Mouse (Mus musculus) CH12.LX (cell line): Measurements from ENCODE around the gene Itgad. TPM values are rescaled to one million over a fixed set of nuclear protein-coding genes. Genes with fewer than 3 reads are reported as not detected.

Source experiments
- DNase-seq: peaks from one replicate; pipeline ENCODE4 v3.0.0-alpha.2; 2013; ENCODE audit errors: extremely low read depth
- H3K27ac ChIP-seq: 2 replicates; pipeline ENCODE4 v1.5.1; 2012; ENCODE audit warnings: low read depth, mild to moderate bottlenecking, control low read depth, moderate library complexity; ENCODE audit not compliant: insufficient read depth
- H3K27me3 ChIP-seq: replicated peaks from 2 replicates; pipeline ENCODE3; 2012; ENCODE audit warnings: inconsistent platforms
- H3K36me3 ChIP-seq, 2 experiments: replicated peaks in 1 of 2; 2 replicates each; pipeline versions ENCODE3 to v1.6.1; 2012; ENCODE audit warnings: inconsistent platforms in 1 of 2, low read length in 1 of 2, mild to moderate bottlenecking in 1 of 2, mixed read lengths in 1 of 2, moderate library complexity in 1 of 2; ENCODE audit not compliant: control insufficient read depth in 1 of 2, insufficient read depth in 1 of 2
- H3K4me1 ChIP-seq, 2 experiments: 2 replicates each; pipeline ENCODE4 v1.6.1; 2012; ENCODE audit warnings: inconsistent platforms in 1 of 2, moderate library complexity in 1 of 2; ENCODE audit not compliant: insufficient read depth in 2 of 2, control insufficient read depth in 1 of 2
- H3K4me2 ChIP-seq: 2 replicates; pipeline ENCODE4 v1.6.1; 2012; ENCODE audit warnings: low read depth, mild to moderate bottlenecking, control low read depth; ENCODE audit not compliant: poor library complexity, insufficient read depth, severe bottlenecking
- H3K4me3 ChIP-seq, 3 experiments: fragments of 150-350 bp in 1 of 3; sonication (generic) in 1 of 3; replicated peaks in 1 of 3; 2 replicates each; pipeline versions ENCODE3 to v1.5.1; 2011 to 2012; ENCODE audit warnings: low read depth in 2 of 3, low read length in 2 of 3, mild to moderate bottlenecking in 2 of 3, moderate library complexity in 2 of 3, control low read depth in 1 of 3, improper control_type of control experiment in 1 of 3, inconsistent platforms in 1 of 3, mixed read lengths in 1 of 3; ENCODE audit not compliant: poor library complexity in 1 of 3
- H3K79me2 ChIP-seq: replicated peaks from 2 replicates; pipeline ENCODE4 v1.6.1; 2012; ENCODE audit warnings: mild to moderate bottlenecking, moderate library complexity; ENCODE audit not compliant: control insufficient read depth, poor library complexity, insufficient read depth, severe bottlenecking; ENCODE audit errors: extremely low read depth
- H3K9ac ChIP-seq: 2 replicates; pipeline ENCODE4 v1.6.1; 2012; ENCODE audit warnings: low read depth, mild to moderate bottlenecking, control low read depth, moderate library complexity; ENCODE audit not compliant: insufficient read depth
- H3K9me3 ChIP-seq: replicated peaks from 2 replicates; pipeline ENCODE3; 2012; ENCODE audit warnings: low read length, inconsistent platforms, mixed read lengths
- CHD1 ChIP-seq: IDR thresholded peaks from 2 replicates; pipeline ENCODE4 v1.6.1; 2012; ENCODE audit warnings: low read depth, low read length, improper control_type of control experiment, inconsistent platforms
- CTCF ChIP-seq, 2 experiments: IDR thresholded peaks in 1 of 2; conservative IDR thresholded peaks in 1 of 2; 2 replicates each; pipeline ENCODE4 v1.5.1; 2011 to 2012; ENCODE audit warnings: low read depth in 2 of 2, low read length in 2 of 2, improper control_type of control experiment in 1 of 2, inconsistent platforms in 1 of 2, mild to moderate bottlenecking in 1 of 2, moderate library complexity in 1 of 2
- ELF1 ChIP-seq: IDR thresholded peaks from 2 replicates; pipeline ENCODE4 v1.6.1; 2014; ENCODE audit warnings: low read depth, mild to moderate bottlenecking, inconsistent platforms, low read length, improper control_type of control experiment
- HCFC1 ChIP-seq: IDR thresholded peaks from 2 replicates; pipeline ENCODE4 v1.6.1; 2012; ENCODE audit warnings: low read depth, mild to moderate bottlenecking, inconsistent platforms, low read length, improper control_type of control experiment
- IRF4 ChIP-seq: IDR thresholded peaks from 2 replicates; pipeline ENCODE4 v1.6.1; 2014; ENCODE audit warnings: low read depth, mild to moderate bottlenecking, inconsistent platforms, low read length, improper control_type of control experiment
- JUN ChIP-seq: IDR thresholded peaks from 2 replicates; pipeline ENCODE4 v1.6.1; 2011; ENCODE audit warnings: low read depth, mild to moderate bottlenecking, low read length, improper control_type of control experiment, moderate library complexity; ENCODE audit not compliant: insufficient read depth
- JUND ChIP-seq: conservative IDR thresholded peaks from 2 replicates; pipeline ENCODE4 v1.6.1; 2011; ENCODE audit warnings: low read depth, low read length, improper control_type of control experiment
- KAT2A ChIP-seq: IDR thresholded peaks from 2 replicates; pipeline ENCODE4 v1.6.1; 2012; ENCODE audit warnings: low read length, improper control_type of control experiment, inconsistent platforms; ENCODE audit not compliant: insufficient replicate concordance
- MAFK ChIP-seq: IDR thresholded peaks from 2 replicates; pipeline ENCODE4 v1.6.1; 2011; ENCODE audit warnings: low read length, improper control_type of control experiment; ENCODE audit not compliant: insufficient replicate concordance
- MAX ChIP-seq: IDR thresholded peaks from 2 replicates; pipeline ENCODE4 v1.6.1; 2011; ENCODE audit warnings: low read length, improper control_type of control experiment
- MEF2A ChIP-seq: IDR thresholded peaks from 2 replicates; pipeline ENCODE4 v1.6.1; 2014; ENCODE audit warnings: low read depth, mild to moderate bottlenecking, inconsistent platforms, low read length, improper control_type of control experiment, borderline replicate concordance
- MXI1 ChIP-seq: IDR thresholded peaks from 2 replicates; pipeline ENCODE4 v1.6.1; 2011; ENCODE audit warnings: mild to moderate bottlenecking, low read depth, low read length, improper control_type of control experiment
- MYC ChIP-seq: IDR thresholded peaks from 2 replicates; pipeline ENCODE4 v1.6.1; 2011; ENCODE audit warnings: low read depth, mild to moderate bottlenecking, improper control_type of control experiment, low read length
- NELFE ChIP-seq: IDR thresholded peaks from 2 replicates; pipeline ENCODE4 v1.6.1; 2011; ENCODE audit warnings: low read depth, low read length, improper control_type of control experiment
- PAX5 ChIP-seq: IDR thresholded peaks from 2 replicates; pipeline ENCODE4 v1.6.1; 2012; ENCODE audit warnings: low read length, inconsistent platforms, mixed read lengths
- RCOR1 ChIP-seq: conservative IDR thresholded peaks from 2 replicates; pipeline ENCODE4 v1.6.1; 2012; ENCODE audit warnings: low read depth, mild to moderate bottlenecking, inconsistent platforms, low read length, improper control_type of control experiment
- SIN3A ChIP-seq: IDR thresholded peaks from 2 replicates; pipeline ENCODE4 v1.6.1; 2012; ENCODE audit warnings: low read length, improper control_type of control experiment, inconsistent platforms
- SMC3 ChIP-seq: IDR thresholded peaks from 2 replicates; pipeline ENCODE4 v1.6.1; 2011; ENCODE audit warnings: low read depth, low read length, improper control_type of control experiment
- TBP ChIP-seq: conservative IDR thresholded peaks from 2 replicates; pipeline ENCODE4 v1.6.1; 2011; ENCODE audit warnings: low read depth, low read length, improper control_type of control experiment
- TCF12 ChIP-seq: IDR thresholded peaks from 2 replicates; pipeline ENCODE4 v1.6.1; 2014; ENCODE audit warnings: low read depth, mild to moderate bottlenecking, inconsistent platforms, low read length, improper control_type of control experiment
- UBTF ChIP-seq: IDR thresholded peaks from 2 replicates; pipeline ENCODE4 v1.6.1; 2012; ENCODE audit warnings: low read depth, mild to moderate bottlenecking, inconsistent platforms, low read length, improper control_type of control experiment, moderate library complexity
- USF1 ChIP-seq: IDR thresholded peaks from 2 replicates; pipeline ENCODE4 v1.6.1; 2014; ENCODE audit warnings: low read depth, mild to moderate bottlenecking, inconsistent platforms, low read length, improper control_type of control experiment
- USF2 ChIP-seq: conservative IDR thresholded peaks from 2 replicates; pipeline ENCODE4 v1.6.1; 2011; ENCODE audit warnings: low read depth, low read length, improper control_type of control experiment
- ZKSCAN1 ChIP-seq: IDR thresholded peaks from 2 replicates; pipeline ENCODE4 v1.6.1; 2012; ENCODE audit warnings: low read depth, inconsistent platforms, low read length, improper control_type of control experiment, borderline replicate concordance
- ZMIZ1 ChIP-seq: IDR thresholded peaks from 2 replicates; pipeline ENCODE4 v1.6.1; 2012; ENCODE audit warnings: low read depth, mild to moderate bottlenecking, inconsistent platforms, low read length, improper control_type of control experiment
- ZNF384 ChIP-seq: IDR thresholded peaks from 2 replicates; pipeline ENCODE4 v1.6.1; 2012; ENCODE audit warnings: low read depth, low read length, improper control_type of control experiment, inconsistent platforms
- dilution Hi-C: fragments of 300-500 bp; cut with MboI; formaldehyde crosslinking; loops from 2 replicates; pipeline ENCODE4 v1.14.3; 2020; ENCODE audit warnings: low sequenced_read_pairs; ENCODE audit not compliant: extremely low pct_unique_long_range_greater_than_20kb, extremely low pct_ligation_motif_present
- in situ Hi-C: fragments of 300-500 bp; cut with MboI; formaldehyde crosslinking; loops from 3 replicates; pipeline ENCODE4 v1.14.3; 2019; ENCODE audit warnings: low sequenced_read_pairs, low pct_ligation_motif_present, low pct_unique_long_range_greater_than_20kb, mixed read lengths
- polyA plus RNA-seq: library from polyadenylated mRNA; unstranded; fragments of >175 nt; gene quantifications from 2 replicates; pipeline ENCODE4 v1.2.1, GENCODE M21; 2012; ENCODE audit warnings: low read depth; ENCODE audit not compliant: insufficient read length
- total RNA-seq, 2 experiments: library from RNA; depleted of rRNA; stranded (reverse); fragments of 300-350 nt in 1 of 2; fragments of >200 nt in 1 of 2; gene quantifications; 2 replicates each; pipeline ENCODE4 v1.2.3; 2012 to 2014

Gene Itgad
- total and polyA plus RNA-seq, 3 experiments, result not detected

- Histone ChIP-seq H3K36me3 (no peaks in the 10 kb centered on the region), H3K4me3 (no peak overlapping the region), H3K4me2 (no peak overlapping the region), H3K79me2 (no peaks in the 10 kb centered on the region), H3K27me3 (no peaks in the 10 kb centered on the region), H3K27ac (no peak overlapping the region), H3K9ac (no peak overlapping the region), H3K4me1 (peaks cover 7 to 46% of the 10 kb centered on the region in 2 experiments), H3K9me3 (no peaks in the 10 kb centered on the region)
- dilution Hi-C loops (no loop called here), in situ Hi-C loops (no loop called here)
- peak; percentile 17 for DNase-seq
- TF ChIP-seq MYC, result no peak
- TF ChIP-seq ZMIZ1, result no peak
- TF ChIP-seq ELF1, result no peak
- no peak for TF ChIP-seq USF1
- TF ChIP-seq MEF2A, result no peak
- TF ChIP-seq CHD1, result no peak
- TF ChIP-seq JUN, result no peak
- no peak for TF ChIP-seq UBTF
- no peak for TF ChIP-seq TBP
- no peak for TF ChIP-seq JUND
- no peak for TF ChIP-seq MXI1
Measured at GRCm38 (mm10) chr7:128133596-128133995, 20.6 kb upstream of the Itgad start.

GRCm38 (mm10) chr7:128136927-128137326 is 17.2 kb upstream of the Itgad start:
- dilution Hi-C loops, result no loop called here
- peaks cover under 1% of the 10 kb centered on the region for H3K27me3 ChIP-seq
- DNase-seq, result no peak
- H3K9me3 ChIP-seq, result no peaks in the 10 kb centered on the region
- no peak for TF ChIP-seq ELF1
- TF ChIP-seq CTCF (conservative IDR thresholded peaks at IDR 0.05 in 1 of 2, IDR thresholded peaks at IDR 0.05 in 1 of 2; ENCODE audit: low read depth in 2 of 2, low read length in 2 of 2), result no peak
- TF ChIP-seq RCOR1, result no peak
- TF ChIP-seq MEF2A, result no peak
- TF ChIP-seq CHD1, result no peak
- TF ChIP-seq ZNF384, result no peak
- no peak for TF ChIP-seq MYC
- TF ChIP-seq MAX, result no peak
- TF ChIP-seq SIN3A, result no peak
- TF ChIP-seq KAT2A, result no peak
- no peak for TF ChIP-seq JUN
- no peak for TF ChIP-seq IRF4
- TF ChIP-seq HCFC1, result no peak
- no peak for TF ChIP-seq ZKSCAN1
- no peak for TF ChIP-seq TCF12
- no peak for TF ChIP-seq USF2
- no peak for TF ChIP-seq SMC3
- TF ChIP-seq NELFE, result no peak
- no peak for TF ChIP-seq PAX5
- TF ChIP-seq MAFK, result no peak
- no peak overlapping the region for H3K4me2 ChIP-seq
- no peak overlapping the region for H3K9ac ChIP-seq
- no peak overlapping the region for H3K4me3 ChIP-seq
- H3K36me3 ChIP-seq, result no peaks in the 10 kb centered on the region
- in situ Hi-C loops, result no loop called here
- no peaks in the 10 kb centered on the region for H3K79me2 ChIP-seq
- no peak overlapping the region for H3K27ac ChIP-seq
- H3K4me1 ChIP-seq, result peaks cover 2 to 33% of the 10 kb centered on the region in 2 experiments; a peak in 2 of 4 replicates
